Comparison of ENCODE assay signal across 8 mouse cellular contexts in genomic region chr2:180894734-180895133, GRCm38 (mm10). TPM values are rescaled to one million over a fixed set of nuclear protein-coding genes. Genes with fewer than 3 reads are reported as not detected.
DNase-seq lines count a peak whose midpoint lies in the region; ATAC-seq and TF ChIP-seq lines count a peak whose summit lies in the region.

No protein-coding gene starts in this region.

- peaks cover 69% of the 10 kb centered on the region for H3K27me3 ChIP-seq in C2C12 (ENCODE audit: control insufficient read depth, insufficient read depth, insufficient read length)
- H3K27me3 ChIP-seq in heart, embryonic 16.5 days (ENCODE audit: control insufficient read depth, insufficient read depth, low read length) = peaks cover 83% of the 10 kb centered on the region
- peaks cover 93% of the 10 kb centered on the region for H3K27me3 ChIP-seq in liver, embryonic 12.5 days (replicated peaks)

- ATAC-seq in heart, embryonic 16.5 days (replicated peaks; ENCODE audit: extremely low read depth, insufficient read depth, low FRiP score) = peak; percentile 47; the same call in 1 of the 2 replicates
- peak; percentile 22; the same call in 1 of the 2 replicates for ATAC-seq in liver, embryonic 12.5 days

- H3K9ac ChIP-seq in heart, embryonic 16.5 days (ENCODE audit: low read length) = no peak overlapping the region
- no peak overlapping the region for H3K9ac ChIP-seq in liver, embryonic 12.5 days

- no peaks in the 10 kb centered on the region for H3K36me3 ChIP-seq in C2C12 (ENCODE audit: control insufficient read depth, insufficient read depth)
- no peaks in the 10 kb centered on the region for H3K36me3 ChIP-seq in heart, embryonic 16.5 days (ENCODE audit: control insufficient read depth, insufficient read depth)
- no peaks in the 10 kb centered on the region for H3K36me3 ChIP-seq in liver, embryonic 12.5 days

- no peak overlapping the region for H3K27ac ChIP-seq in heart, embryonic 16.5 days (ENCODE audit: low read length)
- H3K27ac ChIP-seq in liver, embryonic 12.5 days = no peak overlapping the region

- H3K4me3 ChIP-seq in C2C12 (ENCODE audit: insufficient read depth, poor library complexity, severe bottlenecking) = no peak overlapping the region
- peak overlapping the region; percentile 57 for H3K4me3 ChIP-seq in heart, embryonic 16.5 days (ENCODE audit: low read length)
- H3K4me3 ChIP-seq in liver, embryonic 12.5 days = no peak overlapping the region

- H3K9me3 ChIP-seq in heart, embryonic 16.5 days (replicated peaks; ENCODE audit: control insufficient read depth, low read length) = no peaks in the 10 kb centered on the region
- no peaks in the 10 kb centered on the region for H3K9me3 ChIP-seq in liver, embryonic 12.5 days (replicated peaks)

- no peak overlapping the region for H3K4me2 ChIP-seq in heart, embryonic 16.5 days (ENCODE audit: low read depth, low read length)
- no peak overlapping the region for H3K4me2 ChIP-seq in liver, embryonic 12.5 days

- WGBS in heart, embryonic 16.5 days = 3% methylated on average over 13 of the region's 13 CpGs
- WGBS in liver, embryonic 12.5 days (ENCODE audit: insufficient replicate concordance) = 2% methylated on average over 13 of the region's 13 CpGs

- TF ChIP-seq CTCF in C2C12 (IDR thresholded peaks at IDR 0.05; ENCODE audit: control insufficient read depth, insufficient read depth, insufficient read length) = peak; percentile 66

- peaks cover 18% of the 10 kb centered on the region for H3K4me1 ChIP-seq in heart, embryonic 16.5 days (ENCODE audit: control insufficient read depth, insufficient read depth, low read length)
- H3K4me1 ChIP-seq in liver, embryonic 12.5 days = peaks cover 19% of the 10 kb centered on the region

- no peaks in the 10 kb centered on the region for H3K79me3 ChIP-seq in C2C12 (ENCODE audit: low read depth)

- no peak overlapping the region for H3ac ChIP-seq in C2C12 (ENCODE audit: control insufficient read depth, insufficient read length, low read depth)

- no peaks in the 10 kb centered on the region for H3K79me2 ChIP-seq in C2C12 (ENCODE audit: control insufficient read depth, insufficient read depth)

- DNase-seq in adrenal gland, postnatal 10 days = peak; percentile 69
- peak; percentile 87 for DNase-seq in embryo, embryonic 9.5 days (ENCODE audit: extremely low spot score)
- peak; percentile 42 for DNase-seq in kidney, postnatal 14 days
- DNase-seq in neural tube, embryonic 10.5 days (ENCODE audit: extremely low spot score, low spot score) = peak; percentile 88
- peak; percentile 96 for DNase-seq in telencephalon, adult 2 months (ENCODE audit: low read depth, low spot score)

TF ChIP-seq in C2C12, 6 proteins besides CTCF, POLR2A, EP300 and RAD21:
- TF ChIP-seq MYOG (IDR thresholded peaks at IDR 0.05; ENCODE audit: control insufficient read depth, extremely low read depth, insufficient read length) (no peak), USF1 (IDR thresholded peaks at IDR 0.05; ENCODE audit: low read depth) (no peak), MAX (IDR thresholded peaks at IDR 0.05) (no peak), FOSL1 (IDR thresholded peaks at IDR 0.05; ENCODE audit: insufficient read depth, low read length, poor library complexity, severe bottlenecking) (no peak), MYOD1 (IDR thresholded peaks at IDR 0.05; ENCODE audit: control insufficient read depth, insufficient read length, low read depth) (no peak)

RNA-seq across cellular contexts. Expression of gene Ythdf1, which starts 26.0 kb away (rescaled TPM):
- 33.4 TPM for polyA plus RNA-seq in C2C12 (2012; fragmentation: generic; extraction: Trizol)
- total RNA-seq in adrenal gland, postnatal 10 days (2021) = 10 to 100 TPM; 44.8 to 55.9 TPM
- 17.5 and 33.9 TPM in 2 replicates for polyA plus RNA-seq in heart, embryonic 16.5 days (2015; fragmentation: Nextera tagmentation; extraction: Ambion mirVana)
- polyA plus RNA-seq in liver, embryonic 12.5 days (2016; fragmentation: Nextera tagmentation; extraction: Ambion mirVana) = 42.3 and 42.6 TPM in 2 replicates

RNA-seq across cellular contexts. Expression of gene Birc7, which starts 34.1 kb away (rescaled TPM):
- not detected for polyA plus RNA-seq in C2C12 (2012; fragmentation: generic; extraction: Trizol)
- not detected for total RNA-seq in adrenal gland, postnatal 10 days (2021)
- 0.09 and 0.27 TPM in 2 replicates for polyA plus RNA-seq in heart, embryonic 16.5 days (2015; fragmentation: Nextera tagmentation; extraction: Ambion mirVana)
- not detected in 2 replicates for polyA plus RNA-seq in liver, embryonic 12.5 days (2016; fragmentation: Nextera tagmentation; extraction: Ambion mirVana)

RNA-seq across cellular contexts. Expression of gene Nkain4, which starts 59.8 kb away (rescaled TPM):
- polyA plus RNA-seq in C2C12 (2012; fragmentation: generic; extraction: Trizol) = not detected
- 10 to 100 TPM in 1 of 2 experiments, 1 to 10 TPM in 1; 7.6 to 10.4 TPM for total RNA-seq in adrenal gland, postnatal 10 days (2021)
- polyA plus RNA-seq in heart, embryonic 16.5 days (2015; fragmentation: Nextera tagmentation; extraction: Ambion mirVana) = 41.0 TPM in 2 replicates
- polyA plus RNA-seq in liver, embryonic 12.5 days (2016; fragmentation: Nextera tagmentation; extraction: Ambion mirVana) = 2.4 and 3.4 TPM in 2 replicates

Comparison
In these comparisons a context has a peak if more than half of its experiments do, and no peak if none do; other contexts are left out.
1. DNase-seq: peak in every context shown above with its lines; median percentile 96 in telencephalon, adult 2 months; 88 in neural tube, embryonic 10.5 days; 87 in embryo, embryonic 9.5 days; 69 in adrenal gland, postnatal 10 days; 42 in kidney, postnatal 14 days.